Mouse (Mus musculus) olfactory bulb, adult 2 months (tissue): Measurements from ENCODE around the gene Zfp62. TPM values are rescaled to one million over a fixed set of nuclear protein-coding genes. Genes with fewer than 3 reads are reported as not detected.

ENCODE experiments used
- H3K27ac ChIP-seq: fragments of 200-500 bp; 2 replicates; pipeline ENCODE4 v1.5.1; 2012; ENCODE audit warnings: low read depth, low read length; ENCODE audit not compliant: insufficient read depth
- H3K4me1 ChIP-seq: fragments of 200-500 bp; 2 replicates; pipeline ENCODE4 v1.6.1; 2012; ENCODE audit warnings: low read length; ENCODE audit not compliant: control insufficient read depth, insufficient read depth
- H3K4me3 ChIP-seq: fragments of 200-500 bp; 2 replicates; pipeline ENCODE4 v1.5.1; 2012; ENCODE audit warnings: mild to moderate bottlenecking, low read depth, low read length, moderate library complexity; ENCODE audit not compliant: insufficient read depth
- CTCF ChIP-seq: fragments of 200-500 bp; IDR thresholded peaks from 2 replicates; pipeline ENCODE4 v1.5.1; 2012; ENCODE audit warnings: low read depth, mild to moderate bottlenecking, low read length, moderate library complexity; ENCODE audit not compliant: insufficient read depth
- POLR2A ChIP-seq: fragments of 200-500 bp; IDR thresholded peaks from 2 replicates; pipeline ENCODE4 v1.6.1; 2012; ENCODE audit warnings: mild to moderate bottlenecking, low read depth, low read length, moderate library complexity; ENCODE audit not compliant: insufficient read depth
- WGBS: fragments of 180-500 bp; shearing (Covaris S2); methylation state at CpG from one replicate; pipeline ENCODE4 v1.1.7; 2018; 5-methylcytosine and 5-hydroxymethylcytosine counted together
- polyA plus RNA-seq: library from polyadenylated mRNA; stranded (reverse); fragments of >200 nt; gene quantifications from 2 replicates; pipeline ENCODE4 v1.2.4, GENCODE M21; 2012; ENCODE audit warnings: low replicate concordance; ENCODE audit not compliant: missing spikeins, insufficient read depth, insufficient read length

Zfp62 gene
- polyA plus RNA-seq, 1 experiment = not detected

DNA sequence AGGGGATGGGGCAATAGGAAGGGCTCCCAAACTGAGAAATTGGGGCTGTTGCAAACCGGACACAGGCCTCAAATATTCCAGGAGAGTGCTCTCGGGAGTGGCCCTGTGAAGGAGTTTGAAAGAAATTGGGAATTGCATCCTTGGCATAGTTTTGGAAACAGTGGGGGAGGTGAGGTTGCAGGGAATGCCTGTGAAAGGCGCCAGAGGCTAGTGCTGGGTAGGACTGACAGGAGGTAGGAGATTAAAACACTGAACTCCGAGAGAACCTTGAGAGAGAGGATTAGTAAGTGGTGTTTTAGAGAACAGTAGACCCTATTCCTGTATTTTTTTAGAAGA lies 41.5 kb downstream of the Zfp62 start:
- 2% methylated on average over 4 of the region's 4 CpGs for WGBS
- Histone ChIP-seq H3K27ac (no peak overlapping the region; the same call in 1 of the 2 replicates), H3K4me1 (peaks cover 13% of the 10 kb centered on the region), H3K4me3 (peak overlapping the region; percentile 86)
- TF ChIP-seq CTCF (no peak), POLR2A (no peak)

DNA sequence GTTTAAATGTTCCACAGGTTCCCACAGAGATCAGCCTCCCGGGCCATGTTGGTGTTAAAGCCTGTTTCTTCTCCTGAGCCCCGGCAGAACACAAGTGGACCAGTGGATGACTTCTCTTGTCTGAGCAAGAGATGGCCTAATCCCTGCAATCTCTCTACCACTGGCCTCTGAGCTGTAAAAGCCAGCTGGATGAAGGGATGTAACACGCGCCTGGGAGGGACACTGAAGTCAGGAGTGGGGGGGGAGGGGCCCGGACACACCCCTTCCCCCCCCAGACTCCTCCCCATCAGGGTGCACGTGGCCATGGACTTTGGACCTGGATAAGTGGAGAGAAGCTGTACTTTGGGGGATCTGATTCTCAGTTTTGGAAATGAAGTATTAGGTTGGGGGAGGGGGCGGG lies 42.1 kb downstream of the Zfp62 start:
- 30% methylated on average over 7 of the region's 7 CpGs for WGBS
- Histone ChIP-seq H3K4me3 (no peak overlapping the region), H3K27ac (no peak overlapping the region), H3K4me1 (peaks cover 15% of the 10 kb centered on the region)
- TF ChIP-seq CTCF = no peak
- no peak for TF ChIP-seq POLR2A

- WGBS = 44% methylated on average over 12 of the region's 12 CpGs
- Histone ChIP-seq H3K27ac (no peak overlapping the region), H3K4me3 (no peak overlapping the region), H3K4me1 (peaks cover 20% of the 10 kb centered on the region)
- TF ChIP-seq POLR2A (no peak), CTCF (no peak)
Measured at GRCm38 (mm10) chr11:49245634-49246415, 42.7 kb downstream of the Zfp62 start.

GRCm38 (mm10) chr11:49246523-49246922 lies 43.4 kb downstream of the Zfp62 start:
- Histone ChIP-seq H3K4me3 (no peak overlapping the region), H3K27ac (no peak overlapping the region), H3K4me1 (peaks cover 21% of the 10 kb centered on the region)
- no peak for TF ChIP-seq POLR2A
- TF ChIP-seq CTCF = no peak
- 86% methylated on average over 4 of the region's 4 CpGs for WGBS

GRCm38 (mm10) chr11:49247255-49247654 lies 44.2 kb downstream of the Zfp62 start:
- no peak overlapping the region for H3K27ac ChIP-seq
- TF ChIP-seq CTCF = no peak
- TF ChIP-seq POLR2A = no peak
- no peak overlapping the region for H3K4me3 ChIP-seq
- H3K4me1 ChIP-seq = peaks cover 21% of the 10 kb centered on the region
- 91% methylated on average over 2 of the region's 2 CpGs for WGBS

DNA sequence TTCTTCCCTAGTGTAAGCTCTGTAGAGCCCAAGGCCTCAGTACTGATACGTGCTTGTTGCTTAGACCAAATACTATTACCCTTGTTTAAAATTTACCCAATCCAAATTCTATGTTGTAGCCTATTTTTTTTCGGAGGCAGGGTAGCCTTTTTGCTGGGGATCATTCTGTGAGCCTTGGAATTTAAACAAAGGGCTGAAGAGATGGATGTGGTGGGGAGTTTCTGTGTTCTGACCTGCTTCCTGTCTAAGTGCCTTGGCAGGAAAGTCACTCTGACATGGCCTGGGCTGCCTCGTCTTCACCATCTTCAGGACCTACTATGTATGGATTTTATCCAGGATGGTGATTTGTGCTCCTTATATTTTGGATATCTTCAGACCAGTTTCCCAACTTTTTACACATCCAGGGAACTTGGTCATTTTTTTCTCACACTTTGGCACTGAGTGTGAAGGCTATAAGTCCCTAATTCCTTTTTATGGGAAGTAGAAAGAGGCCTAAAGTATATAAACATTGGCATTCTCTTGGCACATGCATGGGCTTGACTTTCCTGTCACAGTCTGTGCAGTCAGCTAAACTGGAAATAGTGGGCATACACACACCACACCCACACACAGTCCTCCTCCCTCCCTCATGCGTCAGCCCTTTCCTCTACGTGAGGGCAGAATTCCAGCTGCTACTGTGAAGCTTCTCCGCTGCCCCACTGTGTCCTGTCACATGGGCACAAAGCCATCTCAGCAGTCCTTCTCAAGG lies 45.3 kb downstream of the Zfp62 start:
- Histone ChIP-seq H3K27ac (no peak overlapping the region), H3K4me3 (no peak overlapping the region), H3K4me1 (peaks cover 21% of the 10 kb centered on the region)
- TF ChIP-seq POLR2A (no peak), CTCF (no peak)
- WGBS = 59% methylated on average over 6 of the region's 6 CpGs

DNA sequence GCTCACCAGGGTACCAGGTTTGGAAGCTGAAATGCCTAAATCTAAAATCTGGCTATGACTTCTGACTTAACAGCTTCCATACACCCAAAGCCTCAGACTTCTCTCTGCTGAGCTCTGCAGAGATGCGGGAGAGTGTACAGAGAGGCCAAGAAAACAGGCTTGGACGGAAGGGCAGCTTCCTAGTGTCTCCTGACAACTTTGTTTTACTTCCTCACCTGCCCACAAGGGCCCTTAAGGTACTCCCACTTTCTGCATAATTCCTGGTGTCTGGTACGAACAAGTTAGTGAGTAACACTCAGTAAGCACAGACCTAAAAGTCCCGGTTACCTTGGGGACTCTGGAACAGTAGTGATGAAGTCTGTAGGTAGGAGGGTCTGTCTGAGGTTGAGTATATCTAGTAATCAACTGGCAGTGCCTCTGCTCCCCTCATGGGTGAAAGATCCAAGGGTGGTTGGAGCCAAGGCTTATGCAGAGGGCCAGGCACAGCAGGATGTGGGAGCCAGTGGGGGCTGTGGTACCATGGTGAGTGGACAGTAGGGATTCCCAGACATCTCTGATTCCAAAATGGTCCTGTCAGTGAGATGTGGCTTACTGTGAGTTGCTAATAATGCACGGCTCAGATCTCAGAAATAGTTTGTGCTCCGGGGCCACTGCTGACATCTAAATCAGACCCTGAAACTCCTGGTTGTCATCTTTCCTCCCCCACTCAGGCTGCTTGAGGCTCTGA lies 46.0 kb downstream of the Zfp62 start:
- no peak overlapping the region for H3K27ac ChIP-seq
- no peak overlapping the region for H3K4me3 ChIP-seq
- WGBS = 77% methylated on average over 6 of the region's 6 CpGs
- TF ChIP-seq CTCF = no peak
- TF ChIP-seq POLR2A = no peak
- H3K4me1 ChIP-seq = peaks cover 21% of the 10 kb centered on the region

DNA sequence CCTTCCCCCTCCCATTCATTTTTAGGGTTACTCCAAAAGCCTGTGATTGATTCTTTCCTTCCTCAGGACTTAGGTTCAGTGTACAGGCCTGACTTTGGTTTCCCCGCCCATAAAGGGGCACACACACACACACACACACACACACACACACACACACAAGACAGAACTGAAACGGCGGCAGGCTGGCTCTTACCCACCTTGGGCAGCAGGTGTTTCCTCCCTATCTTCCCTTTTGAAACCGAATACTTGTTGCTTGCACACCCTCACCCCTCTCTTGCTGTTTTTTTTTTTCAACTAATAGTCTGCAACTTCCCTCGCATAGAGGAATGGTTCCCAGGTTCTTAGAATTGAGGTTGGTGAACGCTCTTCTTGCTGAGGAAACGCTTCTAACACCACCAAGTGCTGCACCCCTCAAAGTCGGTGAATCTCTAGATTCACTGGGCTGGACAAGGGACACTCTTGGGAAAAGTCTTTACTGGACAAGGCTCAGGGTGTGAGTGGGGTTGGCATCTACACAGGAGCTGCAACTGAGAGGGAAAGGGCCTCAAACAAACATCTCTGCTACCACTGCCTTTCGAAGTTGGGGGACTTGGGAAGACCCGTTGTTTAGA lies 46.8 kb downstream of the Zfp62 start:
- Histone ChIP-seq H3K27ac (no peak overlapping the region; the same call in 1 of the 2 replicates), H3K4me3 (peak overlapping the region; percentile 67), H3K4me1 (peaks cover 21% of the 10 kb centered on the region)
- TF ChIP-seq POLR2A = no peak
- no peak for TF ChIP-seq CTCF
- 41% methylated on average over 10 of the region's 10 CpGs for WGBS
